Mouse (Mus musculus) embryonic facial prominence, embryonic 15.5 days (tissue): ENCODE measurements around the gene Cep170. TPM values are rescaled to one million over a fixed set of nuclear protein-coding genes. Genes with fewer than 3 reads are reported as not detected.
A peak's percentile ranks its signal among the peaks of the same experiment; 100 is the strongest.

Experiments
- ATAC-seq: fragments of 200-750 bp; cut with Nextera tagmentation; 2 replicates; pipeline ENCODE4 v1.8.0; 2017; ENCODE audit warnings: low read depth, moderate TSS enrichment; ENCODE audit not compliant: insufficient number of reproducible peaks, low FRiP score, low TSS enrichment
- H3K27ac ChIP-seq: fragments of 300-500 bp; sonication (generic); replicated peaks from 2 replicates; pipeline ENCODE4 v1.5.1; 2015; ENCODE audit warnings: mild to moderate bottlenecking, inconsistent platforms
- H3K27me3 ChIP-seq: fragments of 300-500 bp; sonication (generic); 2 replicates; pipeline ENCODE4 v1.6.1; 2015; ENCODE audit warnings: inconsistent platforms
- H3K36me3 ChIP-seq: fragments of 300-500 bp; sonication (generic); 2 replicates; pipeline ENCODE4 v1.6.1; 2015; ENCODE audit warnings: mild to moderate bottlenecking, inconsistent platforms
- H3K4me1 ChIP-seq: fragments of 300-500 bp; sonication (generic); 2 replicates; pipeline ENCODE4 v1.6.1; 2015; ENCODE audit warnings: inconsistent platforms
- H3K4me2 ChIP-seq: fragments of 300-500 bp; sonication (generic); replicated peaks from 2 replicates; pipeline ENCODE4 v1.6.1; 2015; ENCODE audit warnings: mild to moderate bottlenecking, inconsistent platforms
- H3K4me3 ChIP-seq: fragments of 300-500 bp; sonication (generic); replicated peaks from 2 replicates; pipeline ENCODE4 v1.5.1; 2015; ENCODE audit warnings: mild to moderate bottlenecking, inconsistent platforms
- H3K9ac ChIP-seq: fragments of 300-500 bp; sonication (generic); 2 replicates; pipeline ENCODE4 v1.6.1; 2015; ENCODE audit warnings: inconsistent platforms
- H3K9me3 ChIP-seq: fragments of 300-500 bp; sonication (generic); replicated peaks from 2 replicates; pipeline ENCODE4 v1.6.1; 2016; ENCODE audit warnings: inconsistent platforms
- WGBS: fragments of 180-500 bp; shearing (Covaris S2); methylation state at CpG from one replicate; pipeline ENCODE4 v1.1.7; 2015; 5-methylcytosine and 5-hydroxymethylcytosine counted together
- microRNA counts: library from miRNA; unstranded; fragments of <30 nt; microRNA quantifications from one replicate; lab custom pipeline; 2016
- microRNA-seq: library from miRNA; unstranded; fragments of <30 nt; microRNA quantifications from one replicate; pipeline ENCODE4, GENCODE M21; 2016; ENCODE audit warnings: borderline number of aligned reads
- polyA plus RNA-seq: library from polyadenylated mRNA; unstranded; fragments of >200 nt; fragmentation: Nextera tagmentation; extraction: Ambion mirVana; gene quantifications from 2 replicates; pipeline ENCODE4 v1.2.1, GENCODE M21; 2015

The Cep170 gene
- polyA plus RNA-seq, 1 experiment from 2014 or later: 28.9 TPM

GRCm38 (mm10) chr1:176688251-176688880, 125.5 kb downstream of the Cep170 start:
- Histone ChIP-seq H3K4me2 (no peak overlapping the region), H3K9me3 (no peaks in the 10 kb centered on the region), H3K36me3 (no peaks in the 10 kb centered on the region), H3K27ac (no peak overlapping the region), H3K27me3 (no peaks in the 10 kb centered on the region), H3K4me1 (no peaks in the 10 kb centered on the region), H3K4me3 (no peak overlapping the region), H3K9ac (no peak overlapping the region)
- no peak for ATAC-seq
- WGBS: 70% methylated on average over 6 of the region's 6 CpGs

MicroRNA genes within 50 kb of the gene (microRNA counts, 519-probe panel; counts per million panel counts)
- microRNA mmu-miR-350 (lab: Ali Mortazavi, UCI): 3,232 counts per million, percentile 78 among the panel's probes with 10 or more counts

Small RNAs within 50 kb of the gene (microRNA-seq; reads per million reads assigned to microRNA genes)
- gene Mir350: 245 reads per million, percentile 65 among the genes with 10 or more reads in this experiment

Other genes starting within 250 kb of the Cep170 start
- 21.3 and 21.4 TPM in 2 replicates for gene Sdccag8, start 593 bp upstream of the Cep170 start, polyA plus RNA-seq